Mouse (Mus musculus): Measurements from ENCODE around the gene Tpp1.

DNA sequence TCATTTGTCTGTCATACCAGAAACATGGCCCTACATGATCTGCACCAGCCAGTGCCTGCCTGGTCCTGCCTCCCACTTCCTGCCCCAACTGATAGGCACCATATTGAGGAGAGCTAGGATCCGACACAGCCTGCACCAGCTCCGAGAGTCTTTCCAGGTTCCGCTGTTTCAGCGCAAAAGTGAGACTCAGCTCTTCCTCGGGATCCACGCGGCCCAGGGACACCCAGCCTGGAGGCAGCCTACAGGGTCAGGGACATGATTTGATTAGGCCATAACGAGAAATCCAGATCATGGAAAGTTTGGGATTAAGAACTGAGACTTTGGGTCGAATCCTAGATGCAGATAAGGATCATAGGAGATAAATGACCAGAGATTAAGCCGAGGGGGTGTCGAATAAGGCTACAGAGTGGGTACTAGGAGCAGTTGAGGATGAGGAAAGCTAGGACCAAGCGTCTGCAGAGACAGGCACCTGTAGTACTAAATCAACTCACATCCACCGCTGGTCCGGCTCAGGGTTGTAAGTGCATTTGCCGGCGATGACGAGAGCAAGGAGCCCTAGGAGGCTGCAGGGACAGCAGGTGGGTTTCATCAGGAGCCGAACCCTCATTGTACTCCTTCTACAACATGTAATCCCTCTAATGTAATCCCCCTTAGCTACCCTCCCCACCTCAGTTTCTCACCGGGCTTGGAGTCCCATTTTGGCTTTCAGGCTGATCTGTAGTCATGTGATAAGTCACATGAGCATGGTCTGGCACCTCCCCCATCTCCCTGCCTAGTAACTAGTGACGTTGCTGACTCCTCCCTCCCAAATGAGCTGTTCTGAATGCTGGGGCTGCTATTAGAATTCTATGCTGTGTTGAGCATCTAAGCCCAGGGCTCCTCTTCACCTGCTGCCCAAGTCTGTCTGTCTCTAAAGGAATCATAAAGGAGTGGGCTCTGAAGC is at the start of gene Tpp1:
- no peak for TF ChIP-seq CTCF (IDR thresholded peaks at IDR 0.05; ENCODE audit: control insufficient read depth, insufficient read depth, insufficient read length)
- TF ChIP-seq CEBPB (IDR thresholded peaks at IDR 0.05; ENCODE audit: low read depth): no peak

All from C2C12 (cell line).